8 mouse cellular contexts compared by ENCODE assay signal in genomic region chr14:20388441-20389129, GRCm38 (mm10). TPM values are rescaled to one million over a fixed set of nuclear protein-coding genes. Genes with fewer than 3 reads are reported as not detected.
DNase-seq lines count a peak whose midpoint lies in the region; ATAC-seq and TF ChIP-seq lines count a peak whose summit lies in the region.

Dnajc9 (minus strand) TSS chr14:20388910.

- peak within 1 kb of the TSS; percentile 75 for H3K4me2 ChIP-seq in heart, embryonic 13.5 days
- H3K4me2 ChIP-seq in liver, embryonic 12.5 days: peak within 1 kb of the TSS; percentile 80
- H3K4me2 ChIP-seq in stomach, embryonic 15.5 days: peak within 1 kb of the TSS; percentile 70

- peak; percentile 69; the same call in 1 of the 2 replicates for TF ChIP-seq POLR2A in brain, embryonic 14.5 days (IDR thresholded peaks at IDR 0.05; ENCODE audit: borderline replicate concordance, extremely low read depth, insufficient read depth, insufficient read length, poor library complexity, severe bottlenecking)

- peak within 1 kb of the TSS; percentile 87 for H3K9ac ChIP-seq in heart, embryonic 13.5 days
- peak within 1 kb of the TSS; percentile 94 for H3K9ac ChIP-seq in liver, embryonic 12.5 days
- peak within 1 kb of the TSS; percentile 78 for H3K9ac ChIP-seq in stomach, embryonic 15.5 days

- peak within 1 kb of the TSS; percentile 95 for H3ac ChIP-seq in C2C12 (ENCODE audit: control insufficient read depth, insufficient read length, low read depth)

- DNase-seq in brain, embryonic 14.5 days (ENCODE audit: low read depth): peak; percentile 97
- peak; percentile 98 for DNase-seq in kidney, postnatal 10 days
- peak; percentile 87 to 89 for DNase-seq in natural killer cell, adult 2 months (ENCODE audit: low spot score in 2 of 2)

- peaks cover 64% of the 10 kb centered on the region for H3K36me3 ChIP-seq in C2C12 (ENCODE audit: control insufficient read depth, insufficient read depth)
- peaks cover 68% of the 10 kb centered on the region for H3K36me3 ChIP-seq in erythroblast, embryonic 14.5 days (ENCODE audit: control insufficient read depth)
- peaks cover 55% of the 10 kb centered on the region for H3K36me3 ChIP-seq in heart, embryonic 13.5 days
- peaks cover 67% of the 10 kb centered on the region for H3K36me3 ChIP-seq in liver, embryonic 12.5 days
- H3K36me3 ChIP-seq in stomach, embryonic 15.5 days: peaks cover 3% of the 10 kb centered on the region; the same call in 1 of the 2 replicates

- H3K9me3 ChIP-seq in erythroblast, embryonic 14.5 days (ENCODE audit: control insufficient read depth, low read length): no peaks in the 10 kb centered on the region
- H3K9me3 ChIP-seq in heart, embryonic 13.5 days: no peaks in the 10 kb centered on the region
- H3K9me3 ChIP-seq in liver, embryonic 12.5 days (replicated peaks): no peaks in the 10 kb centered on the region
- no peaks in the 10 kb centered on the region for H3K9me3 ChIP-seq in stomach, embryonic 15.5 days

- WGBS in heart, embryonic 13.5 days: under 1% methylated on average over 59 of the region's 59 CpGs
- under 1% methylated on average over 59 of the region's 59 CpGs for WGBS in liver, embryonic 12.5 days (ENCODE audit: insufficient replicate concordance)
- under 1% methylated on average over 59 of the region's 59 CpGs for WGBS in stomach, embryonic 15.5 days

- peaks cover 70% of the 10 kb centered on the region for H3K79me2 ChIP-seq in C2C12 (ENCODE audit: control insufficient read depth, insufficient read depth)

- no peaks in the 10 kb centered on the region for H3K27me3 ChIP-seq in C2C12 (ENCODE audit: control insufficient read depth, insufficient read depth, insufficient read length)
- H3K27me3 ChIP-seq in erythroblast, embryonic 14.5 days (ENCODE audit: control insufficient read depth): no peaks in the 10 kb centered on the region
- H3K27me3 ChIP-seq in heart, embryonic 13.5 days (replicated peaks): no peaks in the 10 kb centered on the region
- H3K27me3 ChIP-seq in liver, embryonic 12.5 days (replicated peaks): no peaks in the 10 kb centered on the region
- H3K27me3 ChIP-seq in stomach, embryonic 15.5 days (replicated peaks): no peaks in the 10 kb centered on the region

- peak within 1 kb of the TSS; percentile 84 for H3K27ac ChIP-seq in heart, embryonic 13.5 days (replicated peaks)
- H3K27ac ChIP-seq in liver, embryonic 12.5 days: peak within 1 kb of the TSS; percentile 87
- H3K27ac ChIP-seq in stomach, embryonic 15.5 days: peak within 1 kb of the TSS; percentile 85

- H3K4me3 ChIP-seq in C2C12 (ENCODE audit: insufficient read depth, poor library complexity, severe bottlenecking): peak within 1 kb of the TSS; percentile 71
- H3K4me3 ChIP-seq in erythroblast, embryonic 14.5 days (replicated peaks): peak within 1 kb of the TSS; percentile 97
- peak within 1 kb of the TSS; percentile 74 for H3K4me3 ChIP-seq in heart, embryonic 13.5 days
- H3K4me3 ChIP-seq in liver, embryonic 12.5 days: peak within 1 kb of the TSS; percentile 89
- peak within 1 kb of the TSS; percentile 88 for H3K4me3 ChIP-seq in stomach, embryonic 15.5 days (replicated peaks)

- peaks cover 41% of the 10 kb centered on the region for H3K79me3 ChIP-seq in C2C12 (ENCODE audit: low read depth)

- peaks cover 53% of the 10 kb centered on the region for H3K4me1 ChIP-seq in erythroblast, embryonic 14.5 days (ENCODE audit: control insufficient read depth)
- peaks cover 41% of the 10 kb centered on the region for H3K4me1 ChIP-seq in heart, embryonic 13.5 days
- peaks cover 57% of the 10 kb centered on the region for H3K4me1 ChIP-seq in liver, embryonic 12.5 days
- H3K4me1 ChIP-seq in stomach, embryonic 15.5 days: peaks cover 20% of the 10 kb centered on the region

- TF ChIP-seq CTCF in C2C12 (IDR thresholded peaks at IDR 0.05; ENCODE audit: control insufficient read depth, insufficient read depth, insufficient read length): no peak
- TF ChIP-seq CTCF in brain, embryonic 14.5 days (IDR thresholded peaks at IDR 0.05; ENCODE audit: borderline replicate concordance, extremely low read depth, insufficient read depth, insufficient read length): no peak

- peak; percentile 64 for ATAC-seq in heart, embryonic 13.5 days (ENCODE audit: extremely low read depth, insufficient number of reproducible peaks, low FRiP score, low TSS enrichment)
- peak; percentile 67 for ATAC-seq in liver, embryonic 12.5 days
- peak; percentile 66 for ATAC-seq in stomach, embryonic 15.5 days (ENCODE audit: insufficient read depth, low FRiP score, low read depth)

TF ChIP-seq in C2C12, 6 proteins besides CTCF, POLR2A, EP300 and RAD21:
- TF ChIP-seq MAX (IDR thresholded peaks at IDR 0.05) (peak; percentile 23), FOSL1 (IDR thresholded peaks at IDR 0.05; ENCODE audit: insufficient read depth, low read length, poor library complexity, severe bottlenecking) (no peak)

RNA-seq across cellular contexts. Expression of gene Dnajc9, which starts in this region (rescaled TPM):
- polyA plus RNA-seq in C2C12 (2012; fragmentation: generic; extraction: Trizol): 80.8 TPM
- polyA plus RNA-seq in brain, embryonic 14.5 days (2012; rRNA removed): 95.7 and 127 TPM in 2 replicates
- 24.7 and 28.2 TPM in 2 replicates for polyA plus RNA-seq in erythroblast, embryonic 14.5 days (2012)
- 89.4 and 106 TPM in 2 replicates for polyA plus RNA-seq in heart, embryonic 13.5 days (2015; fragmentation: Nextera tagmentation; extraction: Ambion mirVana)
- 146 and 147 TPM in 2 replicates for polyA plus RNA-seq in liver, embryonic 12.5 days (2016; fragmentation: Nextera tagmentation; extraction: Ambion mirVana)
- 143 and 149 TPM in 2 replicates for polyA plus RNA-seq in stomach, embryonic 15.5 days (2015; fragmentation: Nextera tagmentation; extraction: Ambion mirVana)

Comparison
In these comparisons a context has a peak if more than half of its experiments do, and no peak if none do; other contexts are left out.
1. Peak in every context shown above with its lines: DNase-seq, ATAC-seq, H3K4me3 ChIP-seq and H3K27ac ChIP-seq.